Mouse (Mus musculus) limb, embryonic 15.5 days (tissue): ENCODE results near the gene Hexim1. TPM values are rescaled to one million over a fixed set of nuclear protein-coding genes. Genes with fewer than 3 reads are reported as not detected.
A peak's percentile ranks its signal among the peaks of the same experiment; 100 is the strongest.

ENCODE experiments used
- ATAC-seq: fragments of 200-750 bp; cut with Nextera tagmentation; 2 replicates; pipeline ENCODE4 v1.8.0; 2017; ENCODE audit warnings: low read depth, moderate TSS enrichment; ENCODE audit not compliant: insufficient number of reproducible peaks, low FRiP score, low TSS enrichment
- H3K27ac ChIP-seq: fragments of 300-500 bp; sonication (generic); 2 replicates; pipeline ENCODE4 v1.5.1; 2015; ENCODE audit warnings: moderate library complexity, mild to moderate bottlenecking, inconsistent platforms
- H3K27me3 ChIP-seq: fragments of 300-500 bp; sonication (generic); 2 replicates; pipeline ENCODE4 v1.6.1; 2015; ENCODE audit warnings: inconsistent platforms
- H3K36me3 ChIP-seq: fragments of 300-500 bp; sonication (generic); 2 replicates; pipeline ENCODE4 v1.6.1; 2015; ENCODE audit warnings: inconsistent platforms
- H3K4me1 ChIP-seq: fragments of 300-500 bp; sonication (generic); 2 replicates; pipeline ENCODE4 v1.6.1; 2015; ENCODE audit warnings: inconsistent platforms
- H3K4me2 ChIP-seq: fragments of 300-500 bp; sonication (generic); 2 replicates; pipeline ENCODE4 v1.6.1; 2015; ENCODE audit warnings: mild to moderate bottlenecking, inconsistent platforms
- H3K4me3 ChIP-seq: fragments of 300-500 bp; sonication (generic); 2 replicates; pipeline ENCODE4 v1.5.1; 2015; ENCODE audit warnings: mild to moderate bottlenecking, inconsistent platforms
- H3K9ac ChIP-seq: fragments of 300-500 bp; sonication (generic); 2 replicates; pipeline ENCODE4 v1.6.1; 2015; ENCODE audit warnings: inconsistent platforms
- H3K9me3 ChIP-seq: fragments of 300-500 bp; sonication (generic); 2 replicates; pipeline ENCODE4 v1.6.1; 2016; ENCODE audit warnings: inconsistent platforms
- WGBS: fragments of 180-500 bp; shearing (Covaris S2); methylation state at CpG from one replicate; pipeline ENCODE4 v1.1.7; 2015; 5-methylcytosine and 5-hydroxymethylcytosine counted together
- polyA plus RNA-seq: library from polyadenylated mRNA; unstranded; fragments of >200 nt; fragmentation: Nextera tagmentation; extraction: Ambion mirVana; gene quantifications from 2 replicates; pipeline ENCODE4 v1.2.1, GENCODE M21; 2015

The Hexim1 gene
- 5.0 and 5.8 TPM in 2 replicates for polyA plus RNA-seq

GRCm38 (mm10) chr11:103116008-103116818 is at the start of gene Hexim1:
Gene Hexim1 (plus strand): TSS chr11:103116231.
- Histone ChIP-seq H3K4me2 (peak within 1 kb of the TSS; percentile 83), H3K36me3 (no peaks in the 10 kb centered on the region), H3K9me3 (no peaks in the 10 kb centered on the region), H3K9ac (peak within 1 kb of the TSS; percentile 72), H3K4me1 (peaks cover 44% of the 10 kb centered on the region), H3K27me3 (no peaks in the 10 kb centered on the region; the same call in 1 of the 2 replicates), H3K27ac (peak within 1 kb of the TSS; percentile 94), H3K4me3 (peak within 1 kb of the TSS; percentile 67)
- peak; percentile 93 for ATAC-seq
- under 1% methylated on average over 52 of the region's 53 CpGs for WGBS

GRCm38 (mm10) chr11:103067051-103067361 is 49.0 kb upstream of the Hexim1 start:
- peak overlapping the region; percentile 57; the same call in 1 of the 2 replicates for H3K27ac ChIP-seq
- no peak overlapping the region for H3K4me3 ChIP-seq
- H3K36me3 ChIP-seq: peaks cover 92% of the 10 kb centered on the region
- no peaks in the 10 kb centered on the region for H3K27me3 ChIP-seq
- H3K9ac ChIP-seq: no peak overlapping the region
- H3K9me3 ChIP-seq: no peaks in the 10 kb centered on the region
- ATAC-seq: no peak
- no peak overlapping the region for H3K4me2 ChIP-seq
- peaks cover 8% of the 10 kb centered on the region; the same call in 1 of the 2 replicates for H3K4me1 ChIP-seq
- WGBS: 88% methylated on average over 6 of the region's 6 CpGs

GRCm38 (mm10) chr11:103067457-103068001 is 48.5 kb upstream of the Hexim1 start:
- Histone ChIP-seq H3K27me3 (no peaks in the 10 kb centered on the region), H3K4me1 (peaks cover 8% of the 10 kb centered on the region; the same call in 1 of the 2 replicates), H3K9ac (no peak overlapping the region), H3K4me3 (no peak overlapping the region), H3K27ac (peak overlapping the region; percentile 57; the same call in 1 of the 2 replicates), H3K36me3 (peaks cover 92% of the 10 kb centered on the region), H3K4me2 (no peak overlapping the region), H3K9me3 (no peaks in the 10 kb centered on the region)
- no peak; the same call in 1 of the 2 replicates for ATAC-seq
- WGBS: 59% methylated on average over 8 of the region's 8 CpGs

GRCm38 (mm10) chr11:103068272-103068671 is 47.8 kb upstream of the Hexim1 start:
- ATAC-seq: no peak
- peak overlapping the region; percentile 57 for H3K27ac ChIP-seq

GRCm38 (mm10) chr11:103068884-103069283 is 47.1 kb upstream of the Hexim1 start:
- no peak overlapping the region for H3K4me3 ChIP-seq
- peaks cover 87% of the 10 kb centered on the region for H3K36me3 ChIP-seq
- H3K27me3 ChIP-seq: no peaks in the 10 kb centered on the region
- H3K9ac ChIP-seq: no peak overlapping the region
- no peaks in the 10 kb centered on the region for H3K9me3 ChIP-seq
- H3K27ac ChIP-seq: no peak overlapping the region
- 92% methylated on average over 11 of the region's 11 CpGs for WGBS
- peaks cover 8% of the 10 kb centered on the region; the same call in 1 of the 2 replicates for H3K4me1 ChIP-seq
- no peak overlapping the region for H3K4me2 ChIP-seq
- ATAC-seq: no peak

More at GRCm38 (mm10) chr11:103068272-103068671, 47.8 kb upstream of the Hexim1 start:
- H3K9ac ChIP-seq: no peak overlapping the region
- WGBS: 82% methylated on average over 4 of the region's 4 CpGs
- no peak overlapping the region for H3K4me3 ChIP-seq
- no peaks in the 10 kb centered on the region for H3K9me3 ChIP-seq
- no peak overlapping the region for H3K4me2 ChIP-seq
- H3K36me3 ChIP-seq: peaks cover 92% of the 10 kb centered on the region
- H3K4me1 ChIP-seq: peaks cover 8% of the 10 kb centered on the region; the same call in 1 of the 2 replicates
- H3K27me3 ChIP-seq: no peaks in the 10 kb centered on the region

- Histone ChIP-seq H3K36me3 (peaks cover 79% of the 10 kb centered on the region), H3K4me3 (no peak overlapping the region), H3K27ac (no peak overlapping the region), H3K27me3 (no peaks in the 10 kb centered on the region), H3K4me2 (no peak overlapping the region), H3K9me3 (no peaks in the 10 kb centered on the region), H3K4me1 (peaks cover 15% of the 10 kb centered on the region), H3K9ac (no peak overlapping the region)
- 95% methylated on average over 2 of the region's 2 CpGs for WGBS
- no peak for ATAC-seq
Observed at GRCm38 (mm10) chr11:103069731-103070130, 46.3 kb upstream of the Hexim1 start.

- no peak for ATAC-seq
- Histone ChIP-seq H3K4me2 (no peak overlapping the region), H3K4me3 (no peak overlapping the region), H3K9ac (no peak overlapping the region), H3K27me3 (no peaks in the 10 kb centered on the region), H3K4me1 (peaks cover 17% of the 10 kb centered on the region), H3K36me3 (peaks cover 73% of the 10 kb centered on the region), H3K9me3 (no peaks in the 10 kb centered on the region), H3K27ac (no peak overlapping the region)
- WGBS: 90% methylated on average over 10 of the region's 10 CpGs
Observed at GRCm38 (mm10) chr11:103070322-103070880, 45.6 kb upstream of the Hexim1 start.

GRCm38 (mm10) chr11:103073671-103074070 is 42.4 kb upstream of the Hexim1 start:
- Histone ChIP-seq H3K27ac (no peak overlapping the region), H3K4me2 (no peak overlapping the region), H3K4me1 (peaks cover 9% of the 10 kb centered on the region; the same call in 1 of the 2 replicates), H3K9me3 (no peaks in the 10 kb centered on the region), H3K9ac (no peak overlapping the region), H3K27me3 (peaks cover 3% of the 10 kb centered on the region; the same call in 1 of the 2 replicates), H3K36me3 (peaks cover 48% of the 10 kb centered on the region), H3K4me3 (no peak overlapping the region)
- no peak for ATAC-seq
- 85% methylated on average over 7 of the region's 7 CpGs for WGBS

- no peak for ATAC-seq
- no peaks in the 10 kb centered on the region for H3K9me3 ChIP-seq
- 59% methylated on average over 10 of the region's 10 CpGs for WGBS
Observed at GRCm38 (mm10) chr11:103074121-103074650, 41.8 kb upstream of the Hexim1 start.

GRCm38 (mm10) chr11:103074796-103075323 is 41.2 kb upstream of the Hexim1 start:
- no peak for ATAC-seq
- no peak overlapping the region for H3K4me2 ChIP-seq
- H3K9me3 ChIP-seq: no peaks in the 10 kb centered on the region
- H3K27me3 ChIP-seq: peaks cover 10% of the 10 kb centered on the region
- WGBS: 25% methylated on average over 10 of the region's 10 CpGs
- peaks cover 9% of the 10 kb centered on the region; the same call in 1 of the 2 replicates for H3K4me1 ChIP-seq
- no peak overlapping the region for H3K9ac ChIP-seq
- H3K4me3 ChIP-seq: no peak overlapping the region
- H3K27ac ChIP-seq: no peak overlapping the region
- peaks cover 36% of the 10 kb centered on the region for H3K36me3 ChIP-seq

More at GRCm38 (mm10) chr11:103074121-103074650, 41.8 kb upstream of the Hexim1 start:
- H3K9ac ChIP-seq: no peak overlapping the region
- H3K27me3 ChIP-seq: peaks cover 4% of the 10 kb centered on the region; the same call in 1 of the 2 replicates
- no peak overlapping the region for H3K27ac ChIP-seq
- H3K4me3 ChIP-seq: no peak overlapping the region
- H3K4me2 ChIP-seq: no peak overlapping the region
- peaks cover 43% of the 10 kb centered on the region for H3K36me3 ChIP-seq
- H3K4me1 ChIP-seq: peaks cover 9% of the 10 kb centered on the region; the same call in 1 of the 2 replicates

- peaks cover 25% of the 10 kb centered on the region for H3K36me3 ChIP-seq
- no peak overlapping the region for H3K27ac ChIP-seq
- no peak overlapping the region for H3K9ac ChIP-seq
- no peak overlapping the region for H3K4me2 ChIP-seq
- H3K4me1 ChIP-seq: peaks cover 19% of the 10 kb centered on the region
- ATAC-seq: no peak
- peaks cover 22% of the 10 kb centered on the region for H3K27me3 ChIP-seq
- H3K4me3 ChIP-seq: no peak overlapping the region
- 93% methylated on average over 7 of the region's 7 CpGs for WGBS
- H3K9me3 ChIP-seq: no peaks in the 10 kb centered on the region
Observed at GRCm38 (mm10) chr11:103076010-103076409, 40.0 kb upstream of the Hexim1 start.
